Mouse (Mus musculus) bone marrow macrophage, adult 2 months (primary cell): ENCODE measurements around the gene Tmcc1.

Experiments
- CTCF ChIP-seq: IDR thresholded peaks from 2 replicates; pipeline ENCODE4 v1.5.1; 2012; ENCODE audit warnings: low read depth, mild to moderate bottlenecking, low read length, moderate library complexity
- POLR2A ChIP-seq: IDR thresholded peaks from 2 replicates; pipeline ENCODE4 v1.6.1; 2012; ENCODE audit warnings: mild to moderate bottlenecking, low read depth, low read length, borderline replicate concordance

DNA sequence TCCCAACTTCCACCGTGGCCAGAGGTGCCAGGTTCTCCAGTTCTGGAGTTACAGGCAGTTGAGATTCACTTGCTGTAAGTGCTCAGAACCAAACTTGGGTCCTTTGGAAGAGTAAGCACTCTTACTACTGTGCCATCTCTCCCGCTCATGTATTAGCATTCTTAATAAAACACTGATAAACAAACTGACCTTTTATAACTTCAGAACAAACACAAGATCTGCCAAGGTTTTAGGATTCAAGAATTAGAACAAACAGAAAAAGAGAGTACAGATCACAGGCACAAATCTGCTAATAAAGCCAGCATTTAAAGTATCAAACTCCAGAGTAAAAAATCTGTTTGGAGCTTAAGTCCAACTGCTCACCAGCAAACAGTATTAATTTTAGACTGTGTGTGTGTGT, 121.5 kb downstream of the Tmcc1 start:
- TF ChIP-seq CTCF (no peak), POLR2A (no peak)
